Mouse (Mus musculus): Measurements from ENCODE around the gene Lmod3. TPM values are rescaled to one million over a fixed set of nuclear protein-coding genes. Genes with fewer than 3 reads are reported as not detected.

Lmod3 gene
- polyA plus RNA-seq, 1 experiment: 55.6 TPM

GRCm38 (mm10) chr6:97245200-97245599 lies 7.4 kb downstream of the Lmod3 start:
- no peaks in the 10 kb centered on the region for H3K27me3 ChIP-seq (ENCODE audit: control insufficient read depth, insufficient read depth, insufficient read length)
- no peak overlapping the region for H3K4me3 ChIP-seq
- no peak overlapping the region for H3K4me2 ChIP-seq (ENCODE audit: low read depth)
- no peaks in the 10 kb centered on the region for H3K79me2 ChIP-seq (ENCODE audit: control insufficient read depth, insufficient read depth)
- H3ac ChIP-seq (ENCODE audit: control insufficient read depth, insufficient read length): no peak overlapping the region
- H3K36me3 ChIP-seq (ENCODE audit: control insufficient read depth, insufficient read depth): no peaks in the 10 kb centered on the region
- TF ChIP-seq MYOD1 (IDR thresholded peaks at IDR 0.05; ENCODE audit: control insufficient read depth in 1 of 3, insufficient read length in 2 of 3, low read depth in 2 of 3) (no peak), REST (IDR thresholded peaks at IDR 0.05; ENCODE audit: insufficient read depth, insufficient read length) (no peak), E2F4 (IDR thresholded peaks at IDR 0.05; ENCODE audit: insufficient read depth) (no peak), MAX (IDR thresholded peaks at IDR 0.05; ENCODE audit: low read depth) (no peak), TCF3 (IDR thresholded peaks at IDR 0.05; ENCODE audit: insufficient read length, low read depth) (no peak), POLR2A (IDR thresholded peaks at IDR 0.05; ENCODE audit: insufficient read length, low read depth) (no peak), USF1 (IDR thresholded peaks at IDR 0.05; ENCODE audit: low read depth) (no peak), MYOG (IDR thresholded peaks at IDR 0.05; ENCODE audit: control insufficient read depth in 1 of 3, insufficient read depth in 1 of 3, insufficient read length in 2 of 3, low read depth in 2 of 3) (no peak), POLR2AphosphoS2 (IDR thresholded peaks at IDR 0.05; ENCODE audit: insufficient read length, low read depth) (no peak), CEBPB (IDR thresholded peaks at IDR 0.05; ENCODE audit: insufficient read depth, poor library complexity, severe bottlenecking) (no peak), TCF12 (IDR thresholded peaks at IDR 0.05; ENCODE audit: insufficient read depth, poor library complexity, severe bottlenecking) (no peak), SRF (IDR thresholded peaks at IDR 0.05; ENCODE audit: control insufficient read depth, insufficient read length, low read depth) (no peak)

DNA sequence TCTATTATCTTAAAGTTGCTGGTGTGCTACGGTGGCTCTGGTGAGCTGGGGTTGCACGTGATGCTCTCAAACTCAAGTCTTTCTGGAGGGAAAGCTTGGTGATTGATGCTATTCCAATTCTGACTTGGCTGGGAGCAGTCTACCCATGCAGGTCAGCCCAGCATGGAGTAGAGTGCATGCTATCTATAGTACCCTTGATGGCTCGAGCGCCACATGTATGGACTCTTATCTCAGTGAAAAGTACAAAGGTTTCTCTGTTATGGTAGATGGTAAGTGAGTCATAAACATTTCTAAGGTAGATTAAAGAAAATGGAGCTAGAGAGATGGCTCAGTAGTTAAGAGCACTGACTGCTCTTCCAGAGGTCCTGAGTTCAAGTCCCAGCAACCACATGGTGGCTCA lies 10.0 kb downstream of the Lmod3 start:
- H3K79me2 ChIP-seq (ENCODE audit: control insufficient read depth, insufficient read depth): no peaks in the 10 kb centered on the region
- H3K36me3 ChIP-seq (ENCODE audit: control insufficient read depth, insufficient read depth): peaks cover 9% of the 10 kb centered on the region
- TF ChIP-seq E2F4 (IDR thresholded peaks at IDR 0.05; ENCODE audit: insufficient read depth) (no peak), POLR2AphosphoS2 (IDR thresholded peaks at IDR 0.05; ENCODE audit: insufficient read length, low read depth) (no peak), POLR2A (IDR thresholded peaks at IDR 0.05; ENCODE audit: insufficient read length, low read depth) (no peak), SRF (IDR thresholded peaks at IDR 0.05; ENCODE audit: control insufficient read depth, insufficient read length, low read depth) (no peak), MYOD1 (IDR thresholded peaks at IDR 0.05; ENCODE audit: control insufficient read depth in 1 of 3, insufficient read length in 2 of 3, low read depth in 2 of 3) (no peak), CEBPB (IDR thresholded peaks at IDR 0.05; ENCODE audit: insufficient read depth, poor library complexity, severe bottlenecking) (no peak), USF1 (IDR thresholded peaks at IDR 0.05; ENCODE audit: low read depth) (no peak), MYOG (IDR thresholded peaks at IDR 0.05; ENCODE audit: control insufficient read depth in 1 of 3, insufficient read depth in 1 of 3, insufficient read length in 2 of 3, low read depth in 2 of 3) (no peak), MAX (IDR thresholded peaks at IDR 0.05; ENCODE audit: low read depth) (no peak), REST (IDR thresholded peaks at IDR 0.05; ENCODE audit: insufficient read depth, insufficient read length) (no peak), TCF12 (IDR thresholded peaks at IDR 0.05; ENCODE audit: insufficient read depth, poor library complexity, severe bottlenecking) (no peak), TCF3 (IDR thresholded peaks at IDR 0.05; ENCODE audit: insufficient read length, low read depth) (no peak)
- H3K4me3 ChIP-seq: no peak overlapping the region
- no peak overlapping the region for H3ac ChIP-seq (ENCODE audit: control insufficient read depth, insufficient read length)
- no peak overlapping the region for H3K4me2 ChIP-seq (ENCODE audit: low read depth)
- H3K27me3 ChIP-seq (ENCODE audit: control insufficient read depth, insufficient read depth, insufficient read length): no peaks in the 10 kb centered on the region

DNA sequence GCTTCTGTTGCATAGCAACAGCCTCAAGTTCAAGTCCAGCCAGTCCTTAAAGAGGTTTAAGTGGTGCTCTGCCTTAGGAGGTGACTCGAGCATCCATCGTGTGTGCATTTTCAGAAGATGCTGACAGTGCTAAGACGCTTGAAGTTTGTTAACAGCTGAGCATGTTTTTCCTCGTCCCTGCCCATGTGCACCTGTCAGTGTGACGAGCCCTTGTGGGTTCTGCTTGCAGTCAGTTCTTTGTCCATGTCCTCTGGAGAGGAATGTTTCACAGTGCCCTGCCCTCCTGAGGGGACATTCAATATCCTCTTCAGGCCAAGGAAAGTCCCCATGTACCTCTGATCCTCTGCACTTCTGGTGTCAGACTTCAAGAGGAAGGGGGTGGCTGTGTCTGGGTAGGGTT lies 12.5 kb downstream of the Lmod3 start:
- TF ChIP-seq POLR2AphosphoS2 (IDR thresholded peaks at IDR 0.05; ENCODE audit: insufficient read length, low read depth) (peak; percentile 63), USF1 (IDR thresholded peaks at IDR 0.05; ENCODE audit: low read depth) (no peak), REST (IDR thresholded peaks at IDR 0.05; ENCODE audit: insufficient read depth, insufficient read length) (no peak), TCF3 (IDR thresholded peaks at IDR 0.05; ENCODE audit: insufficient read length, low read depth) (peak; percentile 89), MYOD1 (IDR thresholded peaks at IDR 0.05; ENCODE audit: control insufficient read depth in 1 of 3, insufficient read length in 2 of 3, low read depth in 2 of 3) (peak; percentile 94 to 100 (median 99)), TCF12 (IDR thresholded peaks at IDR 0.05; ENCODE audit: insufficient read depth, poor library complexity, severe bottlenecking) (peak; percentile 97), MYOG (IDR thresholded peaks at IDR 0.05; ENCODE audit: control insufficient read depth in 1 of 3, insufficient read depth in 1 of 3, insufficient read length in 2 of 3, low read depth in 2 of 3) (peak; percentile 63 to 98 (median 92))
- no peaks in the 10 kb centered on the region for H3K79me2 ChIP-seq (ENCODE audit: control insufficient read depth, insufficient read depth)
- H3K36me3 ChIP-seq (ENCODE audit: control insufficient read depth, insufficient read depth): peaks cover 13% of the 10 kb centered on the region
- no peak overlapping the region for H3K4me2 ChIP-seq (ENCODE audit: low read depth)
- H3K4me3 ChIP-seq: no peak overlapping the region
- no peaks in the 10 kb centered on the region for H3K27me3 ChIP-seq (ENCODE audit: control insufficient read depth, insufficient read depth, insufficient read length)
- no peak overlapping the region for H3ac ChIP-seq (ENCODE audit: control insufficient read depth, insufficient read length)

DNA sequence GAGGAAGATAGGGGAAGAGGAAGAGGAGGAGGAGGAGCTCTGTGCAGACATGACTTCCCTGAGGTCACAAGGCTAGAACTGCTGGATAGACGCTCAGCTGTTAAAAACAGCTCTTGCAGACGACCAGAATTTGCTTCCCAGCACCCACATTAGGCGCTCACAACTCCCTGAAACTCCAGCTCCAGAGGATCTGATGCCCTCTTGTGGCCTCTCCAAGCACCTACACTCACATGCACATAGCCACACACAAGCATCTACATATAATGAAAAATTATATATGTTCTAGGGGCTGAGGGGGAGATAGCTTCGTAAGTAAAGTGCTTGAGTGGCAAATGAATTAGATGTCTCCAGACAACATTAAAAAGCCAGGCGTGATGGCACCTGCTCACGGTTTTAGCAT lies 13.2 kb downstream of the Lmod3 start:
- Histone ChIP-seq H3ac (ENCODE audit: control insufficient read depth, insufficient read length) (no peak overlapping the region), H3K79me2 (ENCODE audit: control insufficient read depth, insufficient read depth) (no peaks in the 10 kb centered on the region), H3K27me3 (ENCODE audit: control insufficient read depth, insufficient read depth, insufficient read length) (no peaks in the 10 kb centered on the region), H3K4me3 (no peak overlapping the region), H3K4me2 (ENCODE audit: low read depth) (no peak overlapping the region), H3K36me3 (ENCODE audit: control insufficient read depth, insufficient read depth) (peaks cover 20% of the 10 kb centered on the region)
- TF ChIP-seq MYOD1 (IDR thresholded peaks at IDR 0.05; ENCODE audit: control insufficient read depth in 1 of 3, insufficient read length in 2 of 3, low read depth in 2 of 3): no peak
- no peak for TF ChIP-seq POLR2A (IDR thresholded peaks at IDR 0.05; ENCODE audit: insufficient read length, low read depth)
- TF ChIP-seq MYOG (IDR thresholded peaks at IDR 0.05; ENCODE audit: control insufficient read depth in 1 of 3, insufficient read depth in 1 of 3, insufficient read length in 2 of 3, low read depth in 2 of 3): no peak
- TF ChIP-seq MAX (IDR thresholded peaks at IDR 0.05; ENCODE audit: low read depth): no peak
- no peak for TF ChIP-seq REST (IDR thresholded peaks at IDR 0.05; ENCODE audit: insufficient read depth, insufficient read length)

DNA sequence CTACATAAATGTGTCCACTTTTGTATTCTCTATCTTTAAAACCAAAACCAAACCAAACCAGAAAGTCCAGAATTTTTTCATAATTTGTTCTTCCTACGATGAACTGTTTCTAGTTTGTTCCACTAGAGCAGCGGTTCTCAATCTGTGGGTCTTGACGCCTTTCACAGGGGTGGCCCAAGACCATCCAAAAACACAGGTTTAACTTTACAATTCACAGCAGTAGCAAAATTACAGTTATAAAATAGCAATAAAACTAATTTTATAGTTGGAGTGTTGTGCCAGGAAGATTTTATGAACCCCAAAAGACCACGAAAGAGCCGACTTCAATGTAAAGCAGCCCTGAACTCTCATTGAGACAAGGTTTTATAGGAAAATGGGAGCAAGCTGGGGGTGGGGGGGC lies 16.5 kb downstream of the Lmod3 start:
- peaks cover 49% of the 10 kb centered on the region for H3K36me3 ChIP-seq (ENCODE audit: control insufficient read depth, insufficient read depth)
- no peak overlapping the region for H3K4me2 ChIP-seq (ENCODE audit: low read depth)
- no peak overlapping the region for H3K4me3 ChIP-seq
- no peaks in the 10 kb centered on the region for H3K79me2 ChIP-seq (ENCODE audit: control insufficient read depth, insufficient read depth)
- H3ac ChIP-seq (ENCODE audit: control insufficient read depth, insufficient read length): no peak overlapping the region
- H3K27me3 ChIP-seq (ENCODE audit: control insufficient read depth, insufficient read depth, insufficient read length): no peaks in the 10 kb centered on the region
- TF ChIP-seq POLR2AphosphoS2 (IDR thresholded peaks at IDR 0.05; ENCODE audit: insufficient read length, low read depth): no peak
- TF ChIP-seq REST (IDR thresholded peaks at IDR 0.05; ENCODE audit: insufficient read depth, insufficient read length): no peak
